Mouse (Mus musculus): Measurements from ENCODE around the gene Nin.

Nin gene

DNA sequence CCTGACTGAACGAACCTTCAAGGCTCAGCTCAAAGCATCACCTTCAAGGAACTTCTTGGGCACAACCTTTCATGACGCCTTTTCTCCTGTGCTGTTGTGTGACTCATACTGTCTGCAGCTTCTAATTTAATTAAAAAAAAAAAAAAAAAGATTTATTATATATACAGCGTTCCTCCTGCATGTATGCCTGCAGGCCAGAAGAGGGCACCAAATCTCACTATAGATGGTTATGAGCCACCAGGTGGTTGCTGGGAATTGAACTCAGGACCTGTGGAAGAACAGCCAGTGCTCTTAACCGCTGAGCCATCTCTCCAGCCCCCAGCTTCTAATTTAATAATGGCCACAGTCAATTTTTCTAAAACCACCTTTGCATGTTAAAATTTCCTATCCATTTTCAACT, 29.8 kb downstream of the Nin start:
- no peak for DNase-seq (ENCODE audit: low spot score in 2 of 2)

- no peak for DNase-seq (ENCODE audit: low spot score in 2 of 2)
Measured at GRCm38 (mm10) chr12:70082935-70083532, 30.5 kb downstream of the Nin start.

GRCm38 (mm10) chr12:70082485-70082884, 31.0 kb downstream of the Nin start:
- DNase-seq (ENCODE audit: low spot score in 2 of 2) = no peak

GRCm38 (mm10) chr12:70078471-70079025, 35.0 kb downstream of the Nin start:
- no peak for DNase-seq (ENCODE audit: low spot score in 2 of 2)

GRCm38 (mm10) chr12:70076493-70076892, 37.0 kb downstream of the Nin start:
- peak; percentile 68 to 74 for DNase-seq (ENCODE audit: low spot score in 2 of 2)

- no peak for DNase-seq (ENCODE audit: low spot score in 2 of 2)
Measured at GRCm38 (mm10) chr12:70075001-70075400, 38.5 kb downstream of the Nin start.

GRCm38 (mm10) chr12:70070888-70071287, 42.6 kb downstream of the Nin start:
- no peak for DNase-seq (ENCODE audit: low spot score in 2 of 2)

DNA sequence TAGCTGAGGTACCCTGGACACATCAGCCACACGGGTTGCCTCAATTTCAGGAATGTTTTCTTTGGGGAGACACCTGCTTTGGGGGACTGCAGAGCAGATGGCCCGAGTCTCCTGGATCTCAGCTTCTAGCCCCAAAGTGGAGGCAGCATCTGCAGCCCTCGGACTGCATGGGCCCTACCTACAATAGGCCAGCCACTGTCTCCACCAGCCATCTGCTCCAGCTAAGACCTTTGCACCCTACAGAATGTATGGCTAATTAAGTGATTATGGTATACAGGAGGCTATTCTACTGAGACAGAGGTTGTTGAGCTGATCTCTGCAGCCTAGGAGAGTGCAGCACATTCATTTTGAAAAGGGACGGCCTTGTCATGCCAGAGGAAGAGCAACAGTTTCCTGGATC, 43.2 kb downstream of the Nin start:
- no peak for DNase-seq (ENCODE audit: low spot score in 2 of 2)

DNA sequence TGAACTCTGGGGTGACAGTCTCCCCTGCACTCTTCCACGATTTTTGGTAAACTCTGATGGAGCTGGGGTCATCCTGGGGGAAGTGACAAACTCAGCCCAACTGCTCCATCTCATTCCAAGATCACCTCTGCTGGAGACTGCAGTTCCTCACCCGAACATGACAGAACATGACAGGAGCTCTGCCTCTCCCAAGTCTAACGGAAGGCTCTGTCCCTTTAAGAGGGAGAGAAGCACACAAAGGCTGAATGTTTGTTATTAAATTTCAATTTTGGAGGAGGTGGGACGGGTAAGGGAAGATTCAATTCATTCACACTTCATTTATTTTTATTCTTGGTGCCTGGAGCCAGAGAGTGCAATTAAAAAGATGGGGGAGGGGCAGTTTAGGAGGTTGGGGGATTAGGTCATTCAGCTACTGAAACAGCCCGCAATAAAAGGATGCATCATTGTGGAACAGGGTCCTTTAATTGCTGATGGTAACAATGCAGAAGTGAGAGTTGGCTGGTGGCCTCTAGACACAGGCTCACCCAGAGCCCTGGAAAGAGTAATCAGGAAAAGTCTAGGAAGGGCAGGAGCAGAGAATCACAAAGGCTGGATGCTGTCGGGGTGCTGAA, 44.8 kb downstream of the Nin start:
- DNase-seq (ENCODE audit: low spot score in 2 of 2) = no peak

DNA sequence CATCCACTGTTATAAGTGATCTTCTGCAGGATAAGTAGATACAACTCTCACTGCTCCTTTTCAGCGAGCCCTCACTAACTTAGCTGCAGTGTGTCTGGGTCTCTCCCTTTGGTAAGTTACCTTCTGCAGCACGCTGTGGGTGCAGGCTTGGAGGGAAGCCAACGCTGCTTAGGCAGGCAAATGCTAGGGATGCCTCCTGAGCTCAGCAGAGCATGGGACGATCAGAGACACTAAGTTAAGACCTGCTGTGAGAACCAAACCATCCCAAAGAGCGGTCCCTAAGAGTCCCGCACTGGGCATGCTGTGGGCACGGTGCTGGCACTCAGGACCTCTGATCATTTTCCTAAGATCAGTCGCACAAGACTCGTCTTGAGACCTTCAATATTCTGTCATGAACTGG, 45.7 kb downstream of the Nin start:
- peak in 1 of 2 experiments; percentile 63 for DNase-seq (ENCODE audit: low spot score in 2 of 2)

DNA sequence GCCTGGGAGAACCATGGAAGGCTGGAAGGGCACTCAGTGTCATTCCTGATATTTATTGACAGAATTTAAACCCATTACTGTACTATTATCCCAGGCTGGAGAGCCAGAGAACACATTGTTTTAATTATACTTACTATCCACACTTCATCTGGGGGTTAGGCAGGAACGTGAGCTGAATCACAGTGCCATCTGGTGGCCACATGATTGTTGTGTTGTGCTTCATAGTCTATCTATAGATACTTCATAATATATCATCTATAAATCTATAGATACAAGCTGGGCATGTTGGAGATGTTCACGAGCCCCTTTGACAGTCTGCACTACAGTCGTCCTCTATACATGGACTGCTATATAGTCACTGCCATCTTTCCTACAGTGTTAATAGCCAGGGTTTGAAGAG, 51.4 kb downstream of the Nin start:
- DNase-seq (ENCODE audit: low spot score in 2 of 2) = peak in 1 of 2 experiments; percentile 75

- peak in 1 of 2 experiments; percentile 26 for DNase-seq (ENCODE audit: low spot score in 2 of 2)
Measured at GRCm38 (mm10) chr12:70058956-70059851, 54.3 kb downstream of the Nin start.

- DNase-seq (ENCODE audit: low spot score in 2 of 2) = no peak
Measured at GRCm38 (mm10) chr12:70050699-70051098, 62.8 kb downstream of the Nin start.

DNA sequence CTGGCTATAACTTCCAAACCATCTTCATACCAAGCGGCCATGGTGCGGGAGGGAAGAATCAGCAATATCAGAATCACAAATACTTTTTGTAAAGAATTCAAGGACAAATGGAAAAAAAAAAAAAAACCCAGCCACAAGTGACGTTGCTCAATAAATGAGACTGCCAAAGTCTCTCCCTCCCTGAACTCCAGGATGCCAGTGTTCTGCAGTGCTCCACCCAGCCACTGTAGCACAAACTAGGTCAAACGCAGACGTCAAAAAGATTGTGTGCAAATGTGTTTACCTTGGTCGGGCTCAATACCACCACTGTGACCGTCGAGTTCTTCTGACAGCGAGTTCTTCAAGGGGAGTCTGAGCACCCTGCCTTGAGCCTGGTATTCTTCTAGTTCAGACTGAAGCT, 64.8 kb downstream of the Nin start:
- no peak for DNase-seq (ENCODE audit: low spot score in 2 of 2)

GRCm38 (mm10) chr12:70047281-70047680, 66.2 kb downstream of the Nin start:
- DNase-seq (ENCODE audit: low spot score in 2 of 2) = no peak

DNA sequence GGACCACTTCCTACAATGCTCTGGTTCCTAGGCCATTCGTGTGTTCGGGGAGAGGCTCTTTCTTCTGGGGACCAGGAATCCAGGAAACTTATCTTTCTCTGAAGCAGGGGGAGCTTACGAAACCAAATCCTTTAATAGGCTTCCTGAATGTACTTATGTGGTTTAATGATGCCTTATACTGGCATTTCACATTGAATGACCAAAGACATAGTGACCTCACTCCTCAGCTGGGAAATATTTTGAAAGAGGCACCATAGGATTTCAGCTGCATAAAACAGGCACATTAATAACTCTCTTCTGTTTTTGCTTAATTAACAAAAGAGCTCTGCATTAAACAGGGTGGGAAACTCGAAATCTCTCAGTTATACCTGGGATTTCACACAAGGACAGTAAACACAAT, 69.2 kb downstream of the Nin start:
- DNase-seq (ENCODE audit: low spot score in 2 of 2) = no peak

DNA sequence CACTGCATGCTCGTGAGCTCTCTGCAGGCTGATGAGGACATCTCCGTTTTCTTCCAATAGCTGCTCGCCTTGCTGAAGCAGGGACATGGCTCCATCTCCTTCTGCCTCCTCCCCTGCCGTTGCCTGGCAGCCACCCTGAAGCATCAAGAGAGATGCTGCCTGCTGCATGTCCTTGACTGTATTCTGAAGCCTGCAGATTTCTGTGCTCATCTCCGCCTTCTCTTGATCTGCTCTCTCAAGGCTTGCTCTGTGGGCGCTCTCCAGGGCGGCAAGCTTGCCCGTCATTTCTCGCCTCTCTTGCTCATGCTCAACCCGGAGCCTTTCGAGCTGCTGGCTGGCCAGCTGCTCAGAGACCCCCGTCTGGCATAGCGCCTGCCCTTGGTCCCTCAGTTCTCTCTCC, 70.1 kb downstream of the Nin start:
- DNase-seq (ENCODE audit: low spot score in 2 of 2) = peak; percentile 77 to 86

DNA sequence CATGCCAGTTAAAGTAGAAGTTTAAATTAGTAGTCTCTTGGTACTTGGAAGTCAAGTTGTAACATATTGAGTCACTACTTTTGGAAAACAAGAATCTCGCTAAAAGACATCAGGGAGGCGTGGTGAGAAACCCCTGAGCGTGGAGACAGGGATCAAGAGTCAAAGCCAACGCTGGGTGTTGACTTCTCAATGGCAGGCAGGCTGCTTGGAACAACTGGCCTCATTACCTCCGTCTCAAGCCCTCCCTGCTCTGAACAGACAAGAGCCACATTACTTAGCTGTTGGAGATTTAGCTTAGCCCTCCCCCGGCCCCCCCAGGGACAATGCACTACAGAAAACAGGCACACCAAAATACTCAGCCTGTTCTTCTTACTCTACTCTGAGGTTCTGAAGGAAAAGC, 72.5 kb downstream of the Nin start:
- peak in 1 of 2 experiments; percentile 23 for DNase-seq (ENCODE audit: low spot score in 2 of 2)

DNA sequence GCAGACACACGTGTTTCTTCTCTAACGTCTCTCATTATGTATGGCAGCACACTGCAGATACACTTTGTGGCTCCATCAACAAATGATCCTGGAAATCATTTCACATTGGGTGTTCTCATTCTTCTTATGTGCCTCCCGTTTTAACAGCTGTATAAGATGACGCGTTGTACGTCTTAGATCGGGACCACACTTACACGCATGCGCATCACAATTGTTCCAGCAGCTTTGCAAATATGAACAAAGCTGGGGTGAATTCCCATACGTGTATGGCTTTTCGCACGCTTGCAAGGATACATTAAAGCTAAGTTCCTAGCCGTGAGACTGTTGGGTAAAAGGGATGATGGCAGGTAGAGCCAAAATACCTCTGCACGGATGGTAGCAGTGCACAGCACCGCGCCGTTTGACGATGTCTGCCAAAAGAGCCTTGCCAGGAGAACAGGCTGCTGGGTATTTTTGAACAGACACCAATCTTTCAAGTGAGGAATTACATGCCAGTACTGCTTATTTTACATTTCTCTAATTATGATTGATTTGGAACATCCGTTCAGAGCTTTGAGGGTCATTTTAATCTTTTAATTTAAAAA, 76.7 kb downstream of the Nin start:
- DNase-seq (ENCODE audit: low spot score in 2 of 2) = no peak

DNA sequence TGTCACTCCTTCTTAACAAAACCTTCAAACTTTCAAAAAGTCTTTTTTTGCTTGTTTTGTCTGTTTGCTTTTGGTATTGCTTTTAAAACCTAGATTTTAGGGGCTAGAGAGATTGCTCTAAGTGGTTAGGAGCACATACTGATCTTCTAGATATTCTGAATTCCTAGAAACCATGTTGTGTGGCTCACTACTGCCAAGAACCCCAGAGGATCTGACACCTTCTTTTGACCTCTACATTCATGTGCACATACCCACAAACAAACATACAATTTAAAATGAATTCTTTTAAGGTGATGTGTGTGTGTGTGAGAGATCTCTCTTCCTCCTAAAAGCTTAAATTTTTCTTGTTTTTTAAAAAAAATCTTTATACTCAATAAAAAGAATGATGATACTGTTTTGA, 87.3 kb downstream of the Nin start:
- DNase-seq (ENCODE audit: low spot score in 2 of 2) = no peak

DNA sequence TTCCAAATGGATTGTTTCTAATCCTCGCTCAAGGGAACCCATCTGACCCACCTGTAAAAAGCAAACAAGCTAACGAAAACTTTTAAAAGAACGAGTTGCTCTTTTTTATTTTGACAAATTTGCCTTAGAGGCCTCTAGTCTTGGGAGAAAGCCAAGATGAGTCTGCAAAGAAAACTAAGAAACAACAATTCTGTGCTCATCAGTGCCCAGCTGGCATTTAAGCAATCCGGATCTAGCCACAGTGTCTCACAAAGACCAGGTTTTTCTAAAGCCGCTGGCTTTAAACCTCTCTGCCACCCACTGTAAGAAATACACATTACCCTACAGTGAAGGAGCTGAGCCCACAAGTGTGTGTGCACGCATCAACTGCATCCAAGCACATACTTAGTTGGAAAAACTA, 88.1 kb downstream of the Nin start:
- no peak for DNase-seq (ENCODE audit: low spot score in 2 of 2)

DNA sequence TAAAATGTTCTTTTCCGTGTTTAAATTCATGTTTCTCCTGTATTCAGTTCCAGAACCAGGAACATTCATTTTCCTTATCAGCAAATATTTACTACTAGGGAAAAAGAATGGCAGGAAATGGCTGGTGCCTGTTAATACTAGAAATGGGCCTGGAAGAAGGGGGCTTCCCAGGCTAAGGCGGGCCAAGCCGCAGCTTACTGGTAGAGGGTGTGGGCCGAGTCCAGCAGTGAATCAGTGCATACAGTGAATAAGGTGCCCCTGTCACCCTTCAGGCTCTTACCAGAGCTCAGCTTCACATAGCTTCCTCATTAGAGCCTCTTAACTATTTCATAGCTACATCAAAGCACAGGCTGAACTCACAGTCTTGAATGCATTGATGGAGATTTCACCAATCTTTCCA, 89.9 kb downstream of the Nin start:
- no peak for DNase-seq (ENCODE audit: low spot score in 2 of 2)
